ENCODE assay signal across 14 mouse cellular contexts in the genomic region with DNA sequence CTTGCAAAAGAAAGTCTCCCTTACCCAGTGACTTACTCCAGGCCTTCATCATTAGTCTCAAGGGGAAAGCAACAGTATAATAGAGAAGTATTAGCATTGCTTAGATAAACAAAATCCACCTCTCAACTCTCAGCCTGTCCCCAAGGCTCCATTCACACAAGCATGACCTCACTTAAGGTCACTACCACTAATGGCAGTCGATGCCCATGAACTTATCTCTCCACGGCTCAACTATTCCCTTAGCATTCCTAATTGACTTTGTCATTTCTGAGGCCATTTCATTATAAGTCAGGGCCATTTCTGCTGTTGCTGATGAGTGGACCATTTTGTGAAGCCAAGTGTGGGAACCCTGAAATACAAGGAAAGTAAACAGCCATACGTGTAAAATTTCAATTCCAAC.
"Had no signal": no experiment of that assay in that cellular context is flagged by ENCODE, and none has a peak within 500 bp of the region (broad histone marks: within the 10 kb centered on the region; RNA-seq: fewer than 3 reads in every experiment).

No protein-coding gene starts in this region.

- H3K36me3 ChIP-seq: midbrain, embryonic 13.5 days; midbrain, embryonic 15.5 days; neural tube, embryonic 12.5 days had no signal

- H3K4me3 ChIP-seq: midbrain, embryonic 13.5 days; midbrain, embryonic 15.5 days; neural tube, embryonic 12.5 days had no signal

- DNase-seq: lung, adult 18-20 months; lung, embryonic 14.5 days; lung, postnatal 10 days; lung, postnatal 4 days; right cerebral cortex, postnatal 25 days; right cerebral cortex, postnatal 4 days; spleen, adult 18-20 months; thymus, adult 18-20 months; thymus, postnatal 14 days; thymus, postnatal 36 days had no signal

- H3K9ac ChIP-seq: lung, embryonic 14.5 days; midbrain, embryonic 13.5 days; midbrain, embryonic 15.5 days; neural tube, embryonic 12.5 days had no signal

- ATAC-seq: midbrain, embryonic 13.5 days; midbrain, embryonic 15.5 days had no signal

- H3K9me3 ChIP-seq: midbrain, embryonic 13.5 days; midbrain, embryonic 15.5 days; neural tube, embryonic 12.5 days had no signal

- H3K4me2 ChIP-seq: lung, embryonic 14.5 days; midbrain, embryonic 11.5 days; midbrain, embryonic 13.5 days; midbrain, embryonic 15.5 days; neural tube, embryonic 12.5 days had no signal

- H3K4me1 ChIP-seq: midbrain, embryonic 13.5 days; midbrain, embryonic 15.5 days; neural tube, embryonic 12.5 days had no signal

- H3K27me3 ChIP-seq: midbrain, embryonic 13.5 days; midbrain, embryonic 15.5 days; neural tube, embryonic 12.5 days had no signal

- H3K27ac ChIP-seq: midbrain, embryonic 13.5 days; midbrain, embryonic 15.5 days; neural tube, embryonic 12.5 days had no signal
